Mouse (Mus musculus): ENCODE measurements around the gene Epo.

The Epo gene

DNA sequence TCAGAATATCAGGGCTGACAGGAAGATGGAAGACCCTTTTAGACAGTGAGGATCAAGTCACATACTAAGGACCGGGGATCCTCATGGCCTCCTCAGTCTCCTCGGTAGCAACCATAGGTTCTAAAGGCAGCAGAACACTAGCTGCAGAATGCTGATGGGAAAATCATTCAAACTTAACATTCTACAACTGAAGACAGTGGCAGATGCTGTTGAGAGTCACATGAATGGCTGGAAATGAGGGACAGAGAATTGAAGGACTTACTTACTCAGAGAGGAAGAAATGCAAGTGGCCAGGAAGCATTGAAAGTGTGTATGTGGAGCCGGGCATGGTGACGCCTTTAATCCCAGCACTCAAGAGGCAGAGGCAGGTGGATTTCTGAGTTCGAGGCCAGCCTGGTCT, 56.1 kb downstream of the Epo start, which contains the start of gene Zan:
Gene Zan, minus strand, starts transcription at position 101 of the 400 bp plus-strand sequence.
- no peak for DNase-seq (ENCODE audit: low spot score)

DNA sequence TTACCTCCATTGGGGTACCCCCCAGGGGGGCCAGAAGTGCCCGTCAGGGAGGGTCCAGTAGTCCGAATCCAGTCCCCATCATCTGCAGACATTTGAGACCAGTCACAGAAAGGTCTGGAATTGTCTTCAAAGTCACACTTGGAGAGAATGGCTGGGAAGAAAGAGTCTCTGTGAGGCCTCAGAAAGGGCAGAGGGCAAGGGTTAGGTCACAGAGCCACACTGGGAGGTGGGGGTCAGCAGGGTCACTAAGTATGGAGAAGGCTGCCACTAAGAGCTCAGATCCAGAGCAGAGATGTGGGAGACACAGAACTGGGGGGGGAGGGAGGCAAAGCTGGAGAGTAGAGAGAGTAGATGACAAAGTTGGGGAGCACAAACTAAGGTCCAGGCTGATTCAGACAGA, 58.7 kb downstream of the Epo start:
- DNase-seq (ENCODE audit: low spot score) = no peak

DNA sequence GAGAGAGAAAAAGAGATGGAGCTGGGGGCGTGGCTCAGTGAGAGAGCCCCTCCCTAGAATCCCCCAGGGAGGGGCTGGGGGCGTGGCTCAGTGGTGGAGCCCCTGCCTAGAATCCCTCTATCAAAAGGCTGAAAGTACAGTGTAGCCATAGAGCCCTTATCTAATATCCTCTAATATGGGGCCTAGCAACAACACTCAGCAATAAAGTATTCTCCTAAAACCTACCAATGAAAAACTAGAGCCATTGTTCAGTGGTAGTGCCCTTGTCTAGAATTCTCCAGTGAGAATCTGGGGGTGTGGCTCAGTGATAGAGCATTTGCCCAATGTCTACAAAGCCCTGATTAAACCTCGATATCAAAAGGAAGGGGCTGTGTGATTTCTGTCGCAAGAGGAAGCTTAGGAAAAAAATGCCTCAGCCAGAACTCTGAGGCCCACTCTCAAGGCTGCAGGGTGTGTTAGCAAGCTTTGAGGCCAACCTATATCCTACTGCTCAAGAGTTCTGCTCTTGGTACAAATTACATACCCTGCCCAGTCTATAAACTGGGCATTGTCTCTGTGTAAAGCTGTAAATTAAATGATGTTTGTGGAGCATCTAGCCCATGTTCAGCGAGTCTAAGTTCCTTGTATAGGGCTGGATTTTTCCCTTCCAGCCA, 60.7 kb downstream of the Epo start:
- no peak for DNase-seq (ENCODE audit: low spot score)

DNA sequence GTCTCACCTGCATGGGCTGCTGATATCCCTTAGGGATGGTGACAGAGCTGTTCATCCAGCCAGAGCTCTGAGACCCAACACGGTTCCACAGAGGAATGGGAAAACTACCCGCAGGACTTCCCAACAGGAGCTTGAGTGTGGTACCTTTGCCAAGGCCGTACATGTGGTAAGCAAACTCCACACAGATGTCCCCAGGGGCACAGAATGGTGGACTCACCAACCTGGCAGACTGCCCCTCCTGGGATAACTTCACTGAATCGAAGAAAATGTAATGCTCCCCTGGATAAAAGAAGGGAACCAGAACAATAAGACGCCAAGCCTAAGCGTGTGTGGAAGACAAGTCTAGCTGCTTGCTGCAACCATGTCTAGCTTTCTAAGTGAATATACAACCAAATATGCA, 66.1 kb downstream of the Epo start:
- DNase-seq (ENCODE audit: low spot score) = no peak

DNA sequence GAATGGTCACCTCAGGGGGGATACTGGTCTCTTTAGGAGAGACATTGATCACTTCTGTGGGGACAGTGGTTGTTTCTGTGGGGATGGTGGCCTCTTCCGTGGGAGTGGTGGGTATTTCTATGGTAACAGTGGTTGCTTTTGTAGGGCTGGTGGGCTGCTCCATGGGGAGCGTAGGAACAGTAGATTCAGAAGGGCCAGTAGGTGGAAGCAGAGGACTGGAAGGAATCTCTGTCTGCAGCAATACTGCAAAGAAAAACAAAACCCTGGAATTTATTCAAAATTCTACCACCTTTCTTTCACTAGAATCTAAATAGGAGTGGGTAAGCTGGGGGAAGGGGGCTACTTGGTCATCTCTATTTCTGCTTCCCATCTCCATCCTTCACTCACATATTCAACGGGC, 68.0 kb downstream of the Epo start:
- DNase-seq (ENCODE audit: low spot score) = no peak

DNA sequence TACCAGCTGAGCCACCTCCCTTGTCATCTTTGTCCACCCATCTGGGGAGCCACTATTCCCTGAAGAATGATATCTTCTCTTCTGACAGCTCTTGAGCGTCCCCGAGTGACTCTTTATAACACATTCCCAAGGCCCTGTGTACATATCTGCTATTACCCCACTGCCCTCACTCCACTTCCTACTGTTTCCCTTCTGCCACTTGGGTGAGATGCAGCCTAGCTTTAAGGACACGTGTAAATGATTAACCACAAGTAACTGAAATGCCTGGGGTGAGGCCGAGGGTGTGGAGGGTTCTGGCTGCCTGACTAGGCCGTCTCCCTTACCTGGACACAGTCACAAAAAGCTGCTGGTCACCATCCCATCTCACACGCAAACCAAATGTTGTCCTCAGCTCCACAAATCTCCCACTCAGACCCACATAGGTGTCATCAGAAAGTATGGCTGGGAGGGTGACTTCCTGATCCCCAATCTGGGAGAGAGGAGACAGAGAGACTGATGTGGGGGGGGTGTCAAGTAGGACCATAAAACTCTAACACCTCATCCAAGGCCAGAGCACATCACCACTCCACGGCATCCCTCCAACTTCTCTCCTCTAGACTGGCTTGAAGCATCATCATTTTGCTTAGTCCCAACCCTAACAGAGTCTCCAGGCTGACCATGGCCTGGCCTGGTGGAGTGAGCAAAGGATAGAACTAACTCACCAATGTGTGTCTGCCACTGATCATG, 77.0 kb downstream of the Epo start:
- DNase-seq (ENCODE audit: low spot score) = no peak

DNA sequence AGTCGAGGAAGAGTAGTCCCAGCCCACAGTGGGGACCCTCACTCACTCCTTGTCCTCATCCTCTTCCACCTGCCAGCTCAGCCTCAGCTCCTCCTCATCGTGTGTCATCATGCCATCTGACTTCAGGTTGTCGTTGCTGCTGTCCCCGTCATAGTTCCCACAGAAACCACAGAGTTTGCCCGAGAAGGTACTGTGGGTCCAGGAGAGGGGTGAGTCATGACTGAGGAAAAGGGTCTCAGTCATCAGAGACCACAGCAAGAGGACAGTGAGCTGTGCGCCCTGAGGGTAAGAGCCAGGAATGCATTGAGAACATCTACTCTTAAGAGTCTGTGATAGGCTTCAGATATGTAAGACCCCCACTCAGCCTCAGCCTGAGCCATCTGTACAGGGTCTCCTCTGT, 77.8 kb downstream of the Epo start:
- DNase-seq (ENCODE audit: low spot score) = no peak

DNA sequence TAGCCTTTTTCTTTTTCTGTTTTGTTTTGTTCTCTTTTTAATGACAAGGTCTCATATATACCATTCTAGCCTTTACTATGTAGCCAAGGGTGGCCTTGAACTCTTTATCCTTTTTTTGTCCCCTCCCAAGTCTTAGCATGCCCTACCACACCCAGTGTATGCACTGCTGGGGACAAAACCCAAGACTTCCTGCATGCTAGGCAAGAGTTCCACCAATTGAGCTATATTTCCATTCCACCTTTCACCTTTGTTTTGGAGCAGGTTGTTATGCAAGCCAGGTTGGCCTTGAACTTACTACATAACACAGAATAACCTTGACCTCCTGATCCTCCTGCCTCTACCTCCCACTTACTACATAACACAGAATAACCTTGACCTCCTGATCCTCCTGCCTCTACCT, 87.5 kb downstream of the Epo start:
- no peak for DNase-seq (ENCODE audit: low spot score)

DNA sequence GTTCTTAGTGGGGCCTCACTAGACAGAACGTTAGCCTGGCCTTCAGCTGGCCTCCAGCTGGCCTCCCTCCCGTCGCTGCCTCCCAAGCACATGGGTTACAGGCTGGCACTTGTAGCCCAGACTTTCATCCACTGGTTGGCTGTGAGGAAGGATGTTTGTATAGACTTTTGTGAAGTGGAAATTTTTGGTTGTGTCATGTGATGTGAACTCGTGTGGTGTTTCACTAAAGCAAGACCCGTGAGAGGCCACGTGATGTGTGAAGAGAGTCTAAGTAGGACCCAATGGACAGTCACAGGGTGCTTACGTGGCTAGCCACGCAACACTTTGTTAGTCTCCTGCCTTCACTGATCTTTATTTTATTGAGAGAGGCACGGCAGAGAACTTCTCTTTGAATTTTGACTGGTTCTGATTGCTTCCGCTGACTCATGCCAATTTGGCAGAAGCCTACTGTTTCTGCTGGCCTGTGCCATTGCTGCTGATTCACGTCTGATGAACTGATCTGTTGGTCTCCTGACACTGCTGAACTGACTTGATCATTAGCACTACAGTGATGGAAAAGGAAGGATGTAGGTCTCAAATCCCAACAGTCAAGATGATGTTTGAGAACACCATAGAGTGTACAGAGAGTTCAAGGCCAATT, 92.7 kb downstream of the Epo start:
- no peak for DNase-seq (ENCODE audit: low spot score)

DNA sequence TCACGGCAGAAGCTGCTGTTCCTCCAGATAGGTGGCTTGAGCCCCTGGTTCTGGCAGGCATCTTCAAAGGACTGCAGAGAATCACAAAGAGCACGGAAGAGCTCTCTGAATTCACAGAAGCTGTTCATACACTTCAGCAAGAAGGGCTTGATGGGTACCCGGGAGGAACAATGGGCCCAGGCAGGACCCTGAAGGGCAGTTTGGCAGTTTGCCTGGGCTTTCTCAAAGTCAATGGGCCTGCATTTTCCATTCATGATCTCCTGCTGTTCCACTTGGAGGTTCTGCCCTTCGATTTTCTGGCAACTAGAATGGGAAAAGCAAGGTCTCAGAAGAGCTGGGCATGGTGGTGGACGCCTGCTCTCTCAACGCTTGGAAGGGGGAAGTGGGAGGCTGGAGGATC, 99.2 kb downstream of the Epo start:
- no peak for DNase-seq (ENCODE audit: low spot score)

Measured in T-cell, adult 2 months (primary cell).